Mouse (Mus musculus): ENCODE results near the gene Ctnna3.

DNA sequence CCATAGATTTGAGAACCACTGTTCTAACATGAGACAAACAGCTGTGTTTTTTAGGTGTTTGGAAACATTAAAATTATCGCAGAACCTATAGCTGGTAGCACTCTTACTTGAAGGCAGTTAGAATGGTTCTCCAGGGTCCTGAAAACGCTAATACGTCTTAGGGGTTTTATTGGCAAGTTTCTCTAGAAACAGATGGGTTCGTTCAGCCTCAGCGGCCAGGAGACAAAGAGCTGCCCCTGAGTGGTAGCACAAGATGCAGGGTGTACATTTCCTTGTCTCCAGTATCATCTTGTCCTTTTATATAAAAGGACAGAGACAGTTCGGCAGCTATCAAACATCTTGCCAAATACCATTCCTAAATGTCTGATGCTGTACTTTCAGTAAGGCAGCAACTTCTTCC, 620.0 kb downstream of the Ctnna3 start:
- no peak for TF ChIP-seq CTCF (IDR thresholded peaks at IDR 0.05; ENCODE audit: low read depth, low read length)
- no peak for TF ChIP-seq POLR2A (IDR thresholded peaks at IDR 0.05; ENCODE audit: extremely low read depth, insufficient read depth, low read length)
